Mouse (Mus musculus): ENCODE data around the gene Saa1. TPM values are rescaled to one million over a fixed set of nuclear protein-coding genes. Genes with fewer than 3 reads are reported as not detected.
A peak's percentile ranks its signal among the peaks of the same experiment; 100 is the strongest.

Gene Saa1
- polyA plus RNA-seq, 1 experiment from 2014 or later = 0.47 TPM

DNA sequence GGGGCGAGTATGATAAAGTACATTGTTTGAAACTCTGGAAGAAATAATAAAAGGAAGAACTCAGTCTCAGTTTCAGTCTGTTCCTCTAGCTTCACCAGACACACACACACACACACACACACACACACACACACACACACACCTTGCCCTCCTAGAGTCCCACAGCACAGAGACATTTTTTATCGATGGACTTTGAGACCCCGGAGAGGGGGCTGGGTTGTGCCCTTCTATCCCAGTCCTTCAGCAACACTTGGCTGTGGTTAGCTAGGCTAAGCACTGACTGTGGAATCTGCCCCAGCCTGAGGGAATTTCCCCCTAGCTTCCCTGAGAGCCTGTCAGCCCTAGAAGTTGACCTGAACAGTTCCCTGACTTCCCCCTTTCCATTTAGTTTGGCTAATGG, 18.9 kb downstream of the Saa1 start:
- Histone ChIP-seq H3K27me3 (ENCODE audit: control insufficient read depth, insufficient read depth, low read length) (peaks cover 6% of the 10 kb centered on the region; the same call in 1 of the 2 replicates), H3K36me3 (ENCODE audit: control insufficient read depth, insufficient read depth, low read length) (no peaks in the 10 kb centered on the region), H3K4me2 (no peak overlapping the region), H3K27ac (ENCODE audit: low read depth, low read length) (no peak overlapping the region), H3K4me1 (ENCODE audit: control insufficient read depth, insufficient read depth, low read length) (no peaks in the 10 kb centered on the region), H3K9me3 (replicated peaks; ENCODE audit: control insufficient read depth, low read length) (no peaks in the 10 kb centered on the region), H3K9ac (ENCODE audit: low read depth, low read length) (no peak overlapping the region), H3K4me3 (ENCODE audit: low read depth, low read length) (no peak overlapping the region)
- ATAC-seq (replicated peaks; ENCODE audit: insufficient number of reproducible peaks, low FRiP score, low TSS enrichment) = no peak
- WGBS (ENCODE audit: insufficient replicate concordance) = 77% methylated on average over 3 of the region's 3 CpGs

DNA sequence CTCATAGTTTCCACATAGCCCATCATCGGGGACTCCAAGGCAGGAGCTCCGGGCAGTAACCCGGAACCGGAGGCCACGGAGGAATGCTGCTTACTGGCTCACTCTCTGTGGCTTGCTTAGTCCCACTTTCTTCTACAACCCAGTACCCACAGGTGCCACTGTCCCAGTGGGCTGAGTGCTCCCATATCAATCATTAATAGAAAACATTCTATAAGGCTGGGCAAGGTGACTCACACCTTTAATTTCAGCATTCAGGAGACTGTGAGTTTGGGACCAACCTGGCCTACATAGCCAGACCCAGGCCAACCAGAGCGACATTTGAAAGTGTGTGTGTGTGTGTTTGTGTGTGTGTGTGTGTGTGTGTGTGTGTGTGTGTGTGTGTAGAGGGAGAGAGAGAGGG, 19.4 kb downstream of the Saa1 start:
- Histone ChIP-seq H3K27me3 (ENCODE audit: control insufficient read depth, insufficient read depth, low read length) (peaks cover 6% of the 10 kb centered on the region; the same call in 1 of the 2 replicates), H3K4me1 (ENCODE audit: control insufficient read depth, insufficient read depth, low read length) (no peaks in the 10 kb centered on the region), H3K4me3 (ENCODE audit: low read depth, low read length) (no peak overlapping the region), H3K36me3 (ENCODE audit: control insufficient read depth, insufficient read depth, low read length) (no peaks in the 10 kb centered on the region), H3K27ac (ENCODE audit: low read depth, low read length) (no peak overlapping the region), H3K9me3 (replicated peaks; ENCODE audit: control insufficient read depth, low read length) (no peaks in the 10 kb centered on the region), H3K4me2 (no peak overlapping the region), H3K9ac (ENCODE audit: low read depth, low read length) (no peak overlapping the region)
- WGBS (ENCODE audit: insufficient replicate concordance) = 90% methylated on average over 6 of the region's 6 CpGs
- ATAC-seq (replicated peaks; ENCODE audit: insufficient number of reproducible peaks, low FRiP score, low TSS enrichment) = no peak

DNA sequence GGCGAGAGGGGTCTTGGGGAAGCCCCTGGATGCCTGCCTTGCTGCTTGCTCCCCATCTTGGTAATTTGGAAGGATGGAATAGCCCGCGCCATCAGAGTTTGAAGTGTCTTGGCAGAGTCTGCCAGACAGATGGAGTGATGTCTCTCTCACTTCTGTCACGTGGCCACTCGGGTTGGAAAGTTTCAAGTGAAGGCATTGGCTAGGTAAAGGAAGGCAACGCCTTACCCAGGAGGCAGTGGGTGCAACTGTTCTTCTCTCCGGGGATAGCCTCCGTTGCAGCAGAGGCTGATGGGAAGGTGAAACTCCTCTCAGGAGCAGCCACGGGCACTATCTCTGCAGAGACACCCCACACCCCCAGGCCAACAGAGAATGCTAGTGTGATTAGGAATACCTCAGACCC, 22.3 kb downstream of the Saa1 start:
- Histone ChIP-seq H3K9ac (ENCODE audit: low read depth, low read length) (no peak overlapping the region), H3K4me1 (ENCODE audit: control insufficient read depth, insufficient read depth, low read length) (no peaks in the 10 kb centered on the region), H3K36me3 (ENCODE audit: control insufficient read depth, insufficient read depth, low read length) (no peaks in the 10 kb centered on the region), H3K9me3 (replicated peaks; ENCODE audit: control insufficient read depth, low read length) (no peaks in the 10 kb centered on the region), H3K27ac (ENCODE audit: low read depth, low read length) (no peak overlapping the region), H3K4me2 (no peak overlapping the region), H3K27me3 (ENCODE audit: control insufficient read depth, insufficient read depth, low read length) (peaks cover 6% of the 10 kb centered on the region; the same call in 1 of the 2 replicates), H3K4me3 (ENCODE audit: low read depth, low read length) (no peak overlapping the region)
- 69% methylated on average over 9 of the region's 9 CpGs for WGBS (ENCODE audit: insufficient replicate concordance)
- ATAC-seq (replicated peaks; ENCODE audit: insufficient number of reproducible peaks, low FRiP score, low TSS enrichment) = no peak

DNA sequence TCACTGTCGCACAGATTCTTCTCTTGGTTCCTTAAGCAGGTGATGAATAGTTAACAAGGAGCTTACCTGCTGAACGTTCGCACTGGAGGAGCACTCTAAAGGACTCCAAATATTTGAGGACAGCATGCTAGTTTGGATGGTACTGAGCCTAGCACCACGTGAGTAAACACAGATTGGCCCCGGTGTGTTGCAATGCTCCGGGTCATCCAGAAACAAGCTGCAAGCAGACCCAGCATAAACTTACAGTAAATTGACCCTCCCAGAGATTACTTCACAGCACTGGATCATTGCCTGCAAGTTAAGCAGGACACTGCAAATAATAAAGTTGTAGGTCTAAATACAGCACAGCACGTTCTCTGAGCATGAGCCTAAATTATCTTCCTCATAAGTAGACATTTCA, 23.3 kb downstream of the Saa1 start:
- H3K9me3 ChIP-seq (replicated peaks; ENCODE audit: control insufficient read depth, low read length) = no peaks in the 10 kb centered on the region
- no peak overlapping the region for H3K9ac ChIP-seq (ENCODE audit: low read depth, low read length)
- 69% methylated on average over 7 of the region's 7 CpGs for WGBS (ENCODE audit: insufficient replicate concordance)
- peaks cover 6% of the 10 kb centered on the region; the same call in 1 of the 2 replicates for H3K27me3 ChIP-seq (ENCODE audit: control insufficient read depth, insufficient read depth, low read length)
- no peaks in the 10 kb centered on the region for H3K36me3 ChIP-seq (ENCODE audit: control insufficient read depth, insufficient read depth, low read length)
- no peak overlapping the region for H3K27ac ChIP-seq (ENCODE audit: low read depth, low read length)
- no peaks in the 10 kb centered on the region for H3K4me1 ChIP-seq (ENCODE audit: control insufficient read depth, insufficient read depth, low read length)
- no peak overlapping the region for H3K4me2 ChIP-seq
- H3K4me3 ChIP-seq (ENCODE audit: low read depth, low read length) = no peak overlapping the region
- ATAC-seq (replicated peaks; ENCODE audit: insufficient number of reproducible peaks, low FRiP score, low TSS enrichment) = no peak

DNA sequence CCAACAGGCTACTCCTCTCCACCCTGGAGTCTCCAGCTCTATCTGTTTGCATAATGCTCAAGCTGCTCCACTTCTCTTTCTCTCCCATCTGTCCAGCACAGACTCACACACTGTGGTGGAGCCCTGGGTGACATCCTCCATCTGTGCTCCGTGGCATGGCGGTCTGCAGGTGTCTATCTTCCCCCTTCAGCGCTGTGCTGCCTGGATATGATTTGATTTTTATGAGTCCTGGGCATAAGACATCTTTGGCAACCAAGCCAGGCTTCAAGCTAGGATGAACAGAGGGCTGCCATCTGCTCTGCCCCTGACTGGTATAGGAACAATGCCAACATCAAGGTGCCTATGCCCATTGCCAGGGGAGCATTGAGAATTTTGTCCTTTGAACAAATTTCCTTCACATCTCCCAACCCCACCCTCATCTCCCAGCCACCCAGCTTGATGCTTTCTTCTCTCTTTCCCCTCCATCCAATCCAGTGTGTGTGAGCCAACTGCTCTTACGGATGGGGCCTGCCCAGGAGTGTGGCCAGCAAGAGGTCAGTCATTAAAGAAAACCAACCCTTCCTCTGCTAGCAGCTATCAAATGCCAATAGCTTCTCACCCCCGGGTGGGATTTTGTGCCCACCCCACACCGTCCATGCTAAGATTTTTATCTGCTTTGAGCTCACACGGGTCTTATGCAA, 24.0 kb downstream of the Saa1 start:
- Histone ChIP-seq H3K9me3 (replicated peaks; ENCODE audit: control insufficient read depth, low read length) (no peaks in the 10 kb centered on the region), H3K36me3 (ENCODE audit: control insufficient read depth, insufficient read depth, low read length) (no peaks in the 10 kb centered on the region), H3K4me1 (ENCODE audit: control insufficient read depth, insufficient read depth, low read length) (no peaks in the 10 kb centered on the region), H3K9ac (ENCODE audit: low read depth, low read length) (no peak overlapping the region), H3K27ac (ENCODE audit: low read depth, low read length) (no peak overlapping the region), H3K4me2 (no peak overlapping the region), H3K4me3 (ENCODE audit: low read depth, low read length) (no peak overlapping the region), H3K27me3 (ENCODE audit: control insufficient read depth, insufficient read depth, low read length) (peaks cover 6% of the 10 kb centered on the region; the same call in 1 of the 2 replicates)
- WGBS (ENCODE audit: insufficient replicate concordance) = 70% methylated on average over 7 of the region's 7 CpGs
- no peak for ATAC-seq (replicated peaks; ENCODE audit: insufficient number of reproducible peaks, low FRiP score, low TSS enrichment)

DNA sequence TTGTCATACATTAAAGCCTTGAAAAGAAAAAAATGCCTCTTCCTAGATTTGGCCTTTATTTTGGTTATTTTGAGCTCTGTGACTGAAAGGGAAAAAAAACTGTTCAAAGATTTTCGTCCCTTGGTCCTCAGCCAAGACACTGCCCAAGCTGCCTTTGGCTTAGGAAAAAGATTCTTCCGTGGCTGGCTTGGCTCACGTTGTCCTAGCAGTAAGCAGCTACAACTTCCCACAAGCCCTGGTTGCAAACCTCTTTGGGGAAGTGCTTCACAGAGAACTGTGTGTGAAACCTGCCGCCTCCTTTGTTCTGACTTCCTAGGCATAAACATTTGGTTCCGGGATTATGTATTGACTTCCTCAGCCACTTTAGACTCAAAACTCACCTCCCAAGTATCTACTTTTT, 25.9 kb downstream of the Saa1 start:
- no peaks in the 10 kb centered on the region for H3K36me3 ChIP-seq (ENCODE audit: control insufficient read depth, insufficient read depth, low read length)
- no peak for ATAC-seq (replicated peaks; ENCODE audit: insufficient number of reproducible peaks, low FRiP score, low TSS enrichment)
- peaks cover 6% of the 10 kb centered on the region; the same call in 1 of the 2 replicates for H3K27me3 ChIP-seq (ENCODE audit: control insufficient read depth, insufficient read depth, low read length)
- H3K9ac ChIP-seq (ENCODE audit: low read depth, low read length) = no peak overlapping the region
- no peak overlapping the region for H3K27ac ChIP-seq (ENCODE audit: low read depth, low read length)
- H3K4me1 ChIP-seq (ENCODE audit: control insufficient read depth, insufficient read depth, low read length) = no peaks in the 10 kb centered on the region
- no peak overlapping the region for H3K4me3 ChIP-seq (ENCODE audit: low read depth, low read length)
- H3K4me2 ChIP-seq = no peak overlapping the region
- no peaks in the 10 kb centered on the region for H3K9me3 ChIP-seq (replicated peaks; ENCODE audit: control insufficient read depth, low read length)
- WGBS (ENCODE audit: insufficient replicate concordance) = 48% methylated on average over 5 of the region's 5 CpGs

DNA sequence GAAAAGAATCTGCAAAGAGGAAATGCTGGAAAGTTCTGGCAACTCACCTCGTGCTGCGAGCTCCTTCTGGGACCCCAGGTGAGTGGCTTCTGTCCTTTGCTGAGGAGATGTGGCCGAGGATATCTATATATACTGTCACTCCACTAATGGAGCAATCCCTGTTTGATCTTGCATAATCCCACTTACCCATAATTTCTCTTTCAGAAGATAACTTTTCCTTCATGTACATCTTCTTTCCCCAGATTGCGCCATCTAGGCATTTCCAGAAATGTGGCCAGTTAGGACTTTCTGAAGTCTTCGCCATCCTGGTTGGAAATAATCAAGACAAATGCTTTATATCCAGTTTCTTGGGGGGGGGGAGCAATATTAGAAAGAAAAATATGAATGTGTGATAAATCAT, 27.2 kb downstream of the Saa1 start, which contains the start of gene Saa3:
TSS of gene Saa3 (minus strand) at position 101 of the 400 bp plus-strand sequence.
- H3K9me3 ChIP-seq (replicated peaks; ENCODE audit: control insufficient read depth, low read length) = no peaks in the 10 kb centered on the region
- no peak for ATAC-seq (replicated peaks; ENCODE audit: insufficient number of reproducible peaks, low FRiP score, low TSS enrichment)
- H3K27ac ChIP-seq (ENCODE audit: low read depth, low read length) = no peak within 1 kb of the TSS
- H3K36me3 ChIP-seq (ENCODE audit: control insufficient read depth, insufficient read depth, low read length) = no peaks in the 10 kb centered on the region
- H3K4me2 ChIP-seq = no peak within 1 kb of the TSS
- peaks cover 6% of the 10 kb centered on the region; the same call in 1 of the 2 replicates for H3K27me3 ChIP-seq (ENCODE audit: control insufficient read depth, insufficient read depth, low read length)
- 82% methylated on average over 5 of the region's 5 CpGs for whole genome bisulfite sequencing (ENCODE audit: insufficient replicate concordance)
- H3K4me3 ChIP-seq (ENCODE audit: low read depth, low read length) = no peak within 1 kb of the TSS
- H3K9ac ChIP-seq (ENCODE audit: low read depth, low read length) = no peak within 1 kb of the TSS
- H3K4me1 ChIP-seq (ENCODE audit: control insufficient read depth, insufficient read depth, low read length) = no peaks in the 10 kb centered on the region

DNA sequence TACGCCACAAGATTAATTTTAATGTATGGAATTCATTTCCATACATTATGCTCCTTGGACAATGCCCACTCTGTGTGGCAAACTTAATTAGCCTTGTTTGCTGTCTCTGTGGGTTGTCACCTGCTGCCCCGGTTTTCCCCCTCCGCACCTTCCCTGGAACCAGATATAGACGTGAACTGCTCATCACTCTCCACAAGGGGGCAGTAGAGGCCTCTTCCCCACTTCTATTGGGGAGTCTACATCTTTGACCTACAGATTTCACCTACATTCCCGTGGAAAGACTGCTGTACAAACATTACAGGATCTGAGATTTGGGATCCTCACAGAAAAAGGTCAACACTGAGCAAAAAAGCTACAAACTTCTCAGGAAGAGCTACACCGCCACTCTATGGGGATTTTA, 28.3 kb downstream of the Saa1 start:
- no peaks in the 10 kb centered on the region for H3K36me3 ChIP-seq (ENCODE audit: control insufficient read depth, insufficient read depth, low read length)
- no peaks in the 10 kb centered on the region for H3K9me3 ChIP-seq (replicated peaks; ENCODE audit: control insufficient read depth, low read length)
- H3K27me3 ChIP-seq (ENCODE audit: control insufficient read depth, insufficient read depth, low read length) = no peaks in the 10 kb centered on the region
- no peak overlapping the region for H3K4me2 ChIP-seq
- H3K4me1 ChIP-seq (ENCODE audit: control insufficient read depth, insufficient read depth, low read length) = peaks cover 2% of the 10 kb centered on the region
- no peak for ATAC-seq (replicated peaks; ENCODE audit: insufficient number of reproducible peaks, low FRiP score, low TSS enrichment)
- H3K9ac ChIP-seq (ENCODE audit: low read depth, low read length) = no peak overlapping the region
- 33% methylated on average over 6 of the region's 6 CpGs for WGBS (ENCODE audit: insufficient replicate concordance)
- no peak overlapping the region for H3K27ac ChIP-seq (ENCODE audit: low read depth, low read length)
- H3K4me3 ChIP-seq (ENCODE audit: low read depth, low read length) = no peak overlapping the region

DNA sequence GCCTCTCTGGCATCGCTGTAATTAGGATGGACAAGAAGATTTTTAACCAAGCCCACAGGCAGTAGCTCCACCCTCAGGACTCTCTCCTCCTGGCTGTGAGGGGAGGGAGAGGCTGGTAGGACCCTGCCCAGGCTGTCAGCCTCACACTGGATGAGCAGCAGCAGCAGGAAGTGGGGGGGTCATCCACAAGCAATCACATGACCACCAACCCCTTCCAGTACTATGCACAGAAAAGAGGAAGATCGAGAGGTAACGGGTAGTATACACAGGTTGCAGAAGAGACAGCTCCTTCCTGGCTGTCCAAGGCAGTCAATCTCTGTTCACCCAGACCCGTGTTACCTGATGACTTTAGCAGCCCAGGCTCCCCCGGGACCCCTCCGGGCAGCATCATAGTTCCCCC, 30.5 kb downstream of the Saa1 start:
- Histone ChIP-seq H3K4me2 (no peak overlapping the region), H3K9me3 (replicated peaks; ENCODE audit: control insufficient read depth, low read length) (no peaks in the 10 kb centered on the region), H3K4me1 (ENCODE audit: control insufficient read depth, insufficient read depth, low read length) (peaks cover 6% of the 10 kb centered on the region), H3K4me3 (ENCODE audit: low read depth, low read length) (no peak overlapping the region), H3K27ac (ENCODE audit: low read depth, low read length) (no peak overlapping the region), H3K9ac (ENCODE audit: low read depth, low read length) (0 out of 2 replicates have a peak overlapping the region, but pooled peaks have one; percentile 16), H3K27me3 (ENCODE audit: control insufficient read depth, insufficient read depth, low read length) (no peaks in the 10 kb centered on the region), H3K36me3 (ENCODE audit: control insufficient read depth, insufficient read depth, low read length) (no peaks in the 10 kb centered on the region)
- WGBS (ENCODE audit: insufficient replicate concordance) = 58% methylated on average over 6 of the region's 6 CpGs
- no peak for ATAC-seq (replicated peaks; ENCODE audit: insufficient number of reproducible peaks, low FRiP score, low TSS enrichment)

Measured in heart, embryonic 11.5 days (tissue).